Mouse (Mus musculus) small intestine, adult 2 months (tissue): ENCODE results near the gene Usp44. TPM values are rescaled to one million over a fixed set of nuclear protein-coding genes. Genes with fewer than 3 reads are reported as not detected.
A peak's percentile ranks its signal among the peaks of the same experiment; 100 is the strongest.

Source experiments
- H3K27ac ChIP-seq: fragments of 200-500 bp; 2 replicates; pipeline ENCODE4 v1.5.1; 2012; ENCODE audit warnings: low read depth, low read length, control low read depth, inconsistent platforms; ENCODE audit not compliant: insufficient read depth
- H3K27me3 ChIP-seq: fragments of 200-500 bp; 2 replicates; pipeline ENCODE4 v1.6.1; 2012; ENCODE audit warnings: mild to moderate bottlenecking, moderate library complexity, low read length, inconsistent platforms; ENCODE audit not compliant: control insufficient read depth, insufficient read depth
- H3K36me3 ChIP-seq: fragments of 200-500 bp; 2 replicates; pipeline ENCODE4 v1.6.1; 2012; ENCODE audit warnings: mild to moderate bottlenecking, low read length, control low read depth, inconsistent platforms; ENCODE audit not compliant: control insufficient read depth, insufficient read depth
- H3K4me1 ChIP-seq: fragments of 200-500 bp; 2 replicates; pipeline ENCODE4 v1.6.1; 2012; ENCODE audit warnings: low read length, inconsistent platforms, mixed read lengths; ENCODE audit not compliant: control insufficient read depth, insufficient read depth, insufficient read length
- H3K4me3 ChIP-seq: fragments of 200-500 bp; 2 replicates; pipeline ENCODE4 v1.5.1; 2012; ENCODE audit warnings: low read depth, mild to moderate bottlenecking, control low read depth, inconsistent platforms, low read length, moderate library complexity
- CTCF ChIP-seq: fragments of 200-500 bp; IDR thresholded peaks from 2 replicates; pipeline ENCODE4 v1.5.1; 2012; ENCODE audit warnings: low read depth, mild to moderate bottlenecking, control low read depth, inconsistent platforms, low read length, moderate library complexity, mixed read lengths; ENCODE audit not compliant: insufficient replicate concordance, insufficient read length; ENCODE audit errors: extremely low read depth
- POLR2A ChIP-seq: fragments of 200-500 bp; IDR thresholded peaks from 2 replicates; pipeline ENCODE4 v1.6.1; 2012; ENCODE audit warnings: low read depth, mild to moderate bottlenecking, control low read depth, inconsistent platforms, low read length, moderate library complexity
- WGBS: fragments of 180-500 bp; shearing (Covaris S2); methylation state at CpG from one replicate; pipeline ENCODE4 v1.1.7; 2018; 5-methylcytosine and 5-hydroxymethylcytosine counted together
- polyA plus RNA-seq: library from polyadenylated mRNA; depleted of rRNA; stranded (reverse); fragments of >200 nt; gene quantifications from 2 replicates; pipeline ENCODE4 v1.2.3, GENCODE M21; 2012

Usp44 gene
- polyA plus RNA-seq, 1 experiment = 0.16 TPM

GRCm38 (mm10) chr10:93810590-93811185, 20.7 kb upstream of the Usp44 start:
- no peak for TF ChIP-seq POLR2A
- TF ChIP-seq CTCF = no peak
- Histone ChIP-seq H3K27me3 (no peaks in the 10 kb centered on the region), H3K4me1 (no peaks in the 10 kb centered on the region), H3K36me3 (no peaks in the 10 kb centered on the region), H3K27ac (no peak overlapping the region), H3K4me3 (no peak overlapping the region)
- 68% methylated on average over 7 of the region's 7 CpGs for WGBS

- WGBS = 56% methylated on average over 7 of the region's 7 CpGs
- no peak overlapping the region for H3K27ac ChIP-seq
- no peaks in the 10 kb centered on the region for H3K27me3 ChIP-seq
- H3K4me1 ChIP-seq = no peaks in the 10 kb centered on the region
- H3K4me3 ChIP-seq = no peak overlapping the region
- no peak for TF ChIP-seq POLR2A
- TF ChIP-seq CTCF = no peak
- H3K36me3 ChIP-seq = no peaks in the 10 kb centered on the region
Observed at GRCm38 (mm10) chr10:93812098-93812497, 19.3 kb upstream of the Usp44 start.

GRCm38 (mm10) chr10:93812774-93813415, 18.5 kb upstream of the Usp44 start:
- TF ChIP-seq POLR2A (no peak), CTCF (peak; percentile 86; the same call in 1 of the 2 replicates)
- Histone ChIP-seq H3K27ac (no peak overlapping the region), H3K27me3 (no peaks in the 10 kb centered on the region), H3K36me3 (no peaks in the 10 kb centered on the region), H3K4me1 (no peaks in the 10 kb centered on the region), H3K4me3 (no peak overlapping the region)
- WGBS = 9% methylated on average over 10 of the region's 10 CpGs

GRCm38 (mm10) chr10:93813755-93814154, 17.6 kb upstream of the Usp44 start:
- 83% methylated on average over 10 of the region's 10 CpGs for WGBS
- Histone ChIP-seq H3K27ac (no peak overlapping the region), H3K36me3 (no peaks in the 10 kb centered on the region), H3K4me3 (no peak overlapping the region), H3K27me3 (no peaks in the 10 kb centered on the region), H3K4me1 (no peaks in the 10 kb centered on the region)
- TF ChIP-seq CTCF (no peak), POLR2A (no peak)

GRCm38 (mm10) chr10:93818661-93819060, 12.7 kb upstream of the Usp44 start:
- H3K4me3 ChIP-seq = no peak overlapping the region
- H3K27me3 ChIP-seq = no peaks in the 10 kb centered on the region
- H3K27ac ChIP-seq = no peak overlapping the region
- TF ChIP-seq POLR2A (no peak), CTCF (no peak)
- no peaks in the 10 kb centered on the region for H3K36me3 ChIP-seq
- 16% methylated on average over 7 of the region's 7 CpGs for WGBS
- H3K4me1 ChIP-seq = no peaks in the 10 kb centered on the region

- Histone ChIP-seq H3K27ac (no peak overlapping the region), H3K4me3 (no peak overlapping the region), H3K36me3 (no peaks in the 10 kb centered on the region), H3K4me1 (peaks cover 8% of the 10 kb centered on the region; the same call in 1 of the 2 replicates), H3K27me3 (peaks cover 43% of the 10 kb centered on the region)
- TF ChIP-seq CTCF (no peak), POLR2A (no peak)
- 47% methylated on average over 9 of the region's 9 CpGs for WGBS
Observed at GRCm38 (mm10) chr10:93829898-93830831, 1.2 kb upstream of the Usp44 start.
